In the genomic region with DNA sequence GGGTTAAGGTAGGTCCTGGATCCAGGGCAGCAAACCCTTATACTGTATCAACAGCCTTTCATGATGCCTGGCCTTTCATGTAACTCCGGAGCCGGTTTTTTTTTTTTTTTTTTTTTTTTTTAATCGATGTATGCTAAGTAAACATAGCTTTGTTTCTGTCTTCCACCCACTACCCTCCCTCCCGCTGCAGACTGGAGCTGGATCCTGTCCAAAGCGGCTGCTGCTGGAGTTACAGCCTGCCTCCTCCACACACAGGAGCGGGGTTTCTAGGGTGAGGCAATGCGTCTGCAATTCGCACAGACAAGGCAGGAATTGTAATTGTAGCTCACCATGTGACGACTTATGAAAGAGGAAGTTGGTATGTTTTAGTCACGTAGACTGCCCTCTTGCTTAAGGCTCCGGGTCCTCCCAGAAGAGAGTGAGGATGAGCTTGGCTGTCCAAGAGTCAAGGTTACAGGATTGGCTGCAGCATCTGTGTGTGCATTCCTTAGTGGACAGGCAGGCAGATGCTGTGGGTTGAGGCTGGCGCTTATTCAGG, we compare ENCODE assay signal across 8 mouse cellular contexts. TPM values are rescaled to one million over a fixed set of nuclear protein-coding genes. Genes with fewer than 3 reads are reported as not detected.
DNase-seq lines count a peak whose midpoint lies in the region; ATAC-seq lines count a peak whose summit lies in the region.

No protein-coding gene starts in this region.

- peak; percentile 21 for ATAC-seq in frontal cortex, adult (ENCODE audit: low TSS enrichment)
- ATAC-seq in hematopoietic stem cell, adult 5-6 weeks (replicated peaks in 1 of 2; ENCODE audit: insufficient read depth in 1 of 2, low FRiP score in 2 of 2, low TSS enrichment in 1 of 2, low read depth in 1 of 2, poor library complexity in 2 of 2, severe bottlenecking in 2 of 2), result peak; percentile 45 to 56

- DNase-seq in ES-CJ7 (ENCODE audit: low read depth, low spot score), result peak; percentile 82
- peak; percentile 71 to 72 for DNase-seq in cerebellum, adult 18-20 months
- peak; percentile 76 to 86 for DNase-seq in layer of hippocampus, postnatal 14 days (ENCODE audit: low spot score in 2 of 2)
- peak; percentile 95 for DNase-seq in lung, postnatal 10 days
- DNase-seq in ovary, postnatal 14 days (ENCODE audit: low spot score), result peak; percentile 86
- peak; percentile 67 for DNase-seq in thymus, postnatal 25 days

RNA-seq across cellular contexts. Expression of a gene that starts 2.4 kb away (rescaled TPM):
- 98.4 and 98.7 TPM in 2 replicates for total RNA-seq in hematopoietic stem cell, adult 5-6 weeks (2017)
- 10 to 100 TPM; 57.1 to 61.7 TPM for total RNA-seq in layer of hippocampus, postnatal 14 days (2021)

Comparison
In these comparisons a context has a peak if more than half of its experiments do, and no peak if none do; other contexts are left out.
1. Peak in every context shown above with its lines: DNase-seq and ATAC-seq.